Mouse (Mus musculus): ENCODE measurements around the gene Grasp. TPM values are rescaled to one million over a fixed set of nuclear protein-coding genes. Genes with fewer than 3 reads are reported as not detected.

Gene Grasp
- total and polyA plus RNA-seq, 3 experiments: 0.09 to 0.16 TPM; not detected in 1

DNA sequence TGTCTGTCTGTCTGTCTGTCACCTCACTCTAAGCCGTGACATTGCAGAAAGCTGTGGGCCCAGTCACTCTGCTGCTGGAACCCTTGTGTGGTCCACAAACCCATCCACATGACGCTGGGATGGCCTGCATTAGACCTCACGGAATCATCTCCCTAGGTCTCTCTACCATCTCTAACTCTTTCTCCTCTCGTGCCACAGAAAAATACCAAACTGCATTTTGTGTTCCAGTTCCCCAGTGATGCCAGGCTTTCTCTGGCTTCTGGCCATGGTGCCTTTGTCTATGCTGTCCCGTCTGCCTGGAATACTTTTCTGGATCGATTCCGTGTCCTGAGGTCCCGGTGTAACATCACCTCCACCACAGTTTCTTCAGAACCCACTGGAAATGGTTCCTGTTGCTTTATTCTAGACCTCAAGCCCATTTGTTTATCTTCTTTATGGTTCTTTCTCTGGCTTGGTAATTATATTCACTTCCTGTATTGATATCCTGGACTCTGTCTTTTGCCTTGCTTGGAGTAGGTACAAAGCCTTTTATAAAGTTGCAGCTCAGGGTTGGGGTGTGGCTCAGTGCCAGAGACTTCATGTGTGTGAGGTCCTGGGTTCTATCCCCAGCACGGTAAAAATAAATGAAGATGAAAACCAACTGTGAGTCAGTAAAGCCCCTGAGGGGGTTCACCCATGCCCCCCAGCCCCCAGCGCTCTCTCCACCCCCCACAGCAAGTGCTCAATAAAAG, 10.8 kb downstream of the Grasp start:
- no peaks in the 10 kb centered on the region; the same call in 1 of the 2 replicates for H3K27me3 ChIP-seq (ENCODE audit: insufficient read depth, low read length)
- no peaks in the 10 kb centered on the region for H3K36me3 ChIP-seq (replicated peaks)
- TF ChIP-seq TAL1 (conservative IDR thresholded peaks at IDR 0.05; ENCODE audit: low read depth, low read length) (no peak), GATA1 (IDR thresholded peaks at IDR 0.05; ENCODE audit: borderline replicate concordance, low read length) (no peak)
- H3K4me3 ChIP-seq (ENCODE audit: low read depth, low read length): no peak overlapping the region
- H3K4me1 ChIP-seq (ENCODE audit: insufficient read depth, low read depth, low read length): no peaks in the 10 kb centered on the region; the same call in 1 of the 2 replicates
- ATAC-seq (ENCODE audit: extremely low read depth, insufficient number of reproducible peaks, low FRiP score, poor library complexity, severe bottlenecking): no peak
- DNase-seq (ENCODE audit: low spot score): no peak
- peaks cover 58% of the 10 kb centered on the region for H3K9me3 ChIP-seq (replicated peaks)

DNA sequence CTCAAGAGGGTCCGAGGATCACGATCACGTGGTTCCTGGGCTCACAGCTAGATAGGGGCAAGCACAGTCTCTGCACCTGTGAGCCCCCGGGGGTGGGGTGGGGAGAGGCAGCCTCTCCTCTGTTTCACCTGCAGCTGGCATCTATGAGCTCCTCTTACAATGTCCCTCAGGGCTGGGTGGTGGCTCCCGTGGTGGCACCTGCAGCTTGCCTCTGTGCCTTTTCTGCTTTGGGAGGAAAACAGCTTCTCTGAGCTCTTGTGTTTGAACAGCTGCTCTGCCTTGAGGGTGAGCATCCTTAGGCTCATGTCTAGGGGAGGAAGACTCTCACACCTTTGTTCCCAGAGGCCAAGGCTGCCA, 11.3 kb downstream of the Grasp start:
- peaks cover 60% of the 10 kb centered on the region for H3K9me3 ChIP-seq (replicated peaks)
- H3K36me3 ChIP-seq (replicated peaks): no peaks in the 10 kb centered on the region
- TF ChIP-seq GATA2 (IDR thresholded peaks at IDR 0.05; ENCODE audit: borderline replicate concordance, low read depth, low read length) (no peak), GATA1 (IDR thresholded peaks at IDR 0.05; ENCODE audit: borderline replicate concordance, low read length) (no peak), POLR2AphosphoS5 (IDR thresholded peaks at IDR 0.05; ENCODE audit: insufficient replicate concordance, low read depth, low read length) (no peak), TAL1 (conservative IDR thresholded peaks at IDR 0.05; ENCODE audit: low read depth, low read length) (no peak), CTCF (IDR thresholded peaks at IDR 0.05; ENCODE audit: low read depth, low read length) (no peak)
- no peaks in the 10 kb centered on the region; the same call in 1 of the 2 replicates for H3K4me1 ChIP-seq (ENCODE audit: insufficient read depth, low read depth, low read length)
- ATAC-seq (ENCODE audit: extremely low read depth, insufficient number of reproducible peaks, low FRiP score, poor library complexity, severe bottlenecking) (no peak), DNase-seq (ENCODE audit: low spot score) (no peak)
- no peak overlapping the region for H3K4me3 ChIP-seq (ENCODE audit: low read depth, low read length)
- no peaks in the 10 kb centered on the region; the same call in 1 of the 2 replicates for H3K27me3 ChIP-seq (ENCODE audit: insufficient read depth, low read length)

DNA sequence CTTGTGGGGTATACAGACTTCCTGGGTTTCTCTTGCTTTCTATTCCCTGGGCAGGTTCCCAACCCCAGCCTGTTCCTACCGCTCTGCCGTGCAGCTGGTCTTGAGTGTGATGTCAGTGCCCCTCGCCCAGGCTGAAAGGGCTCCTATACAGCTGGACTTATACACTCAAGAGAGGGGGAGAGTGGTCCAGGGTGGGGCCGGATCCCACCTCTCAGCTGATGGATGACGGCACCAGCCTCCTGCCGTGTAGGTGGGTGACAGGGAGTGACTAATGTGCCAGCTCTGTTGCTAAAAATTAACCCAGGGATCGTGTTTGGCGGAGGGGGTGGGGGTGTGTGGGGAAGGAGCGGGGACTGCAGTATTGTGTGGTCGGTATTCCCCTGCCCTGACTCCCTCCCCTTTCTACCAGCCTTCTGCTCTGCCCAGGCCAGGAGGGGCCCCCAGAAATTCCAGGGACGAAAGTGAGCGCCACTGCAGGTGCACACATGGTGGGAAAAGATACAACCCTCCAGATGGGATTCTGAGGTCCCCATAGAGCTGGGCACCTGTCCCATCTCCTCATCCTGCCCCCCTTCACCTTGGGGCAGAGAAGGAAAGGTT, 11.8 kb downstream of the Grasp start:
- H3K4me1 ChIP-seq (ENCODE audit: insufficient read depth, low read depth, low read length): no peaks in the 10 kb centered on the region; the same call in 1 of the 2 replicates
- no peaks in the 10 kb centered on the region; the same call in 1 of the 2 replicates for H3K27me3 ChIP-seq (ENCODE audit: insufficient read depth, low read length)
- ATAC-seq (ENCODE audit: extremely low read depth, insufficient number of reproducible peaks, low FRiP score, poor library complexity, severe bottlenecking) (no peak), DNase-seq (ENCODE audit: low spot score) (no peak)
- H3K36me3 ChIP-seq (replicated peaks): no peaks in the 10 kb centered on the region
- no peak overlapping the region for H3K4me3 ChIP-seq (ENCODE audit: low read depth, low read length)
- H3K9me3 ChIP-seq (replicated peaks): peaks cover 55% of the 10 kb centered on the region
- TF ChIP-seq GATA2 (IDR thresholded peaks at IDR 0.05; ENCODE audit: borderline replicate concordance, low read depth, low read length): no peak
- TF ChIP-seq GATA1 (IDR thresholded peaks at IDR 0.05; ENCODE audit: borderline replicate concordance, low read length): no peak
- TF ChIP-seq TAL1 (conservative IDR thresholded peaks at IDR 0.05; ENCODE audit: low read depth, low read length): no peak
- TF ChIP-seq CTCF (IDR thresholded peaks at IDR 0.05; ENCODE audit: low read depth, low read length): no peak
- TF ChIP-seq POLR2AphosphoS5 (IDR thresholded peaks at IDR 0.05; ENCODE audit: insufficient replicate concordance, low read depth, low read length): no peak

DNA sequence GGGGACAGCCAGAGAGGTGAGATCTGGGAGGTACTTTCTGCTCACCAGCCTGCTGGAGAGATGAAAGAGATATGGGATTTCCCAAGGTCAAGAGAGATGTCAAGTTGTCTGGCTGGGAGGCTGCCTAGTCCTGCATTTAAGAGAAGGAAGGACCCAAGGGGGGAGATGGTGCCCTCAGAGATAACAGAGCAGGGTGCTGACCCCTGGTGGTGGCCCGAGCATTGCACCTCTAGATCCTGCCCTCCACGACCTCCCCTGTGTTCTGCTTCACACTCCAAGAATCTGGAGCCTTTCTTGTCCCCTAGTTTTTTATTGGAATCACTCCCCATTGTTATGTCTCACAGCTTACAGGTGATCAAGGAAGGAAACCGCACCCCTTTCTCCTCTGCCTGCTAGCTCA, 12.9 kb downstream of the Grasp start:
- ATAC-seq (ENCODE audit: extremely low read depth, insufficient number of reproducible peaks, low FRiP score, poor library complexity, severe bottlenecking) (no peak), DNase-seq (ENCODE audit: low spot score) (no peak)
- H3K36me3 ChIP-seq (replicated peaks): no peaks in the 10 kb centered on the region
- TF ChIP-seq GATA2 (IDR thresholded peaks at IDR 0.05; ENCODE audit: borderline replicate concordance, low read depth, low read length) (no peak), CTCF (IDR thresholded peaks at IDR 0.05; ENCODE audit: low read depth, low read length) (peak; percentile 13; the same call in 1 of the 2 replicates)
- H3K9me3 ChIP-seq (replicated peaks): peaks cover 48% of the 10 kb centered on the region
- H3K4me3 ChIP-seq (ENCODE audit: low read depth, low read length): no peak overlapping the region
- no peaks in the 10 kb centered on the region; the same call in 1 of the 2 replicates for H3K27me3 ChIP-seq (ENCODE audit: insufficient read depth, low read length)
- H3K4me1 ChIP-seq (ENCODE audit: insufficient read depth, low read depth, low read length): peaks cover 2% of the 10 kb centered on the region; the same call in 1 of the 2 replicates

DNA sequence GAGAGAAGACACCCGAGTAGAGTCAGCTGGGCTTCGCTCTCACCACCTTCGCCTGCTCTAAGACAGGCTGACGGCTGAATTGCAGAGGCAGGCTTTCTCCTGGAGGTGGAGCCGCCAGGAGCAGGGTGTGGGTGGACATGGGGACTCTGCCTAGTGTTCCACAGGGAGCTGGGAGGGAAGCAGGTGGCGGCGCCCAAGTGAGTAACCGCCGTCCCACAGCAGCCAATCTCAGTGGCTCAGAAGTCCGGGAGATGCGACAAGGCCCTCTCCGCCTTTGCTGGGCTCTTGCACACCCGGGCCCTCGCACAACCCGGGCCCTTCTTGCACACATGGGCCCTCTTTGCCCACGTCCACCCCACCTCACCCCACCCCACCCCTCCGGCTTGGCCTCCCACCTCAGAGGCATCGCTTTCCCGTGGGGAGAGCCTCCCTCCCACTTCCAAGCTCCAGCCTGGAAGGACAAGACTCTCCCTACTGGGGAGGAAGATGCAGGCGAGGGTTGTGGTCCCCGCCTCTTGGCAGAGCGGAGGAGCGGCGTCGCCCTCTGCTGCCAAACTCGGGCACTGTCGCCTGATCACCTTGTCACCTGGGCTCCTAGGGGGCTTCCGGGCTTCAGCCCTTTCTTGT, 15.0 kb downstream of the Grasp start:
- DNase-seq (ENCODE audit: low spot score) (no peak), ATAC-seq (ENCODE audit: extremely low read depth, insufficient number of reproducible peaks, low FRiP score, poor library complexity, severe bottlenecking) (no peak)
- H3K4me3 ChIP-seq (ENCODE audit: low read depth, low read length): no peak overlapping the region

DNA sequence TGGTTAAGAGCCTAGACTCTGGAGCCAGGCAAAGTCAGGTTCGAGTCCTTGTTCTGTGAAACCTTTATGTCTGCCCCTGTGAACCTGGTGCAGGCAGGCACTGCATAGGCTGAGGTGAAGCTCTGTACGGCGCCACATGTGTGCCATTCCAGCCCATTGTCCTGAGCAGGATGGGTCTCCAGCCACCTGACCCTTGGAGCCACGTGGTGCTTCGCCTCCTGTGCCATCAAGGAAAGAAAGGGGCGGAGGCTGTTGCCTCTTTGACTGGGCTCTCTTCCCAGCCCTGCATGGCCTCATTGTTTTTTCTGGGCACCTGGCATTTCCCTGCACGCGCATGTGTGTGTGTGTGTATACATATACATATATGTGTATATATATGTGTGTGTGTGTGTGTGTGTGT, 15.8 kb downstream of the Grasp start:
- ATAC-seq (ENCODE audit: extremely low read depth, insufficient number of reproducible peaks, low FRiP score, poor library complexity, severe bottlenecking) (no peak), DNase-seq (ENCODE audit: low spot score) (no peak)
- H3K4me1 ChIP-seq (ENCODE audit: insufficient read depth, low read depth, low read length): 0 out of 2 replicates have a peak, but pooled peaks cover 3% of the 10 kb centered on the region
- no peak overlapping the region for H3K4me3 ChIP-seq (ENCODE audit: low read depth, low read length)
- TF ChIP-seq GATA2 (IDR thresholded peaks at IDR 0.05; ENCODE audit: borderline replicate concordance, low read depth, low read length) (no peak), GATA1 (IDR thresholded peaks at IDR 0.05; ENCODE audit: borderline replicate concordance, low read length) (no peak), CTCF (IDR thresholded peaks at IDR 0.05; ENCODE audit: low read depth, low read length) (no peak), TAL1 (conservative IDR thresholded peaks at IDR 0.05; ENCODE audit: low read depth, low read length) (no peak), POLR2AphosphoS5 (IDR thresholded peaks at IDR 0.05; ENCODE audit: insufficient replicate concordance, low read depth, low read length) (no peak)
- no peaks in the 10 kb centered on the region; the same call in 1 of the 2 replicates for H3K27me3 ChIP-seq (ENCODE audit: insufficient read depth, low read length)
- H3K9me3 ChIP-seq (replicated peaks): peaks cover 41% of the 10 kb centered on the region
- no peaks in the 10 kb centered on the region for H3K36me3 ChIP-seq (replicated peaks)

More for the DNA sequence above, 15.0 kb downstream of the Grasp start:
- Histone ChIP-seq H3K9me3 (replicated peaks) (peaks cover 43% of the 10 kb centered on the region), H3K4me1 (ENCODE audit: insufficient read depth, low read depth, low read length) (0 out of 2 replicates have a peak, but pooled peaks cover 3% of the 10 kb centered on the region), H3K27me3 (ENCODE audit: insufficient read depth, low read length) (no peaks in the 10 kb centered on the region; the same call in 1 of the 2 replicates), H3K36me3 (replicated peaks) (no peaks in the 10 kb centered on the region)
- TF ChIP-seq GATA1 (IDR thresholded peaks at IDR 0.05; ENCODE audit: borderline replicate concordance, low read length) (no peak), GATA2 (IDR thresholded peaks at IDR 0.05; ENCODE audit: borderline replicate concordance, low read depth, low read length) (no peak), TAL1 (conservative IDR thresholded peaks at IDR 0.05; ENCODE audit: low read depth, low read length) (no peak), CTCF (IDR thresholded peaks at IDR 0.05; ENCODE audit: low read depth, low read length) (no peak), POLR2AphosphoS5 (IDR thresholded peaks at IDR 0.05; ENCODE audit: insufficient replicate concordance, low read depth, low read length) (no peak)
